Mouse (Mus musculus): ENCODE data around the gene Clic3. TPM values are rescaled to one million over a fixed set of nuclear protein-coding genes. Genes with fewer than 3 reads are reported as not detected.

The Clic3 gene
- polyA plus RNA-seq, 1 experiment from 2014 or later: 139 TPM

DNA sequence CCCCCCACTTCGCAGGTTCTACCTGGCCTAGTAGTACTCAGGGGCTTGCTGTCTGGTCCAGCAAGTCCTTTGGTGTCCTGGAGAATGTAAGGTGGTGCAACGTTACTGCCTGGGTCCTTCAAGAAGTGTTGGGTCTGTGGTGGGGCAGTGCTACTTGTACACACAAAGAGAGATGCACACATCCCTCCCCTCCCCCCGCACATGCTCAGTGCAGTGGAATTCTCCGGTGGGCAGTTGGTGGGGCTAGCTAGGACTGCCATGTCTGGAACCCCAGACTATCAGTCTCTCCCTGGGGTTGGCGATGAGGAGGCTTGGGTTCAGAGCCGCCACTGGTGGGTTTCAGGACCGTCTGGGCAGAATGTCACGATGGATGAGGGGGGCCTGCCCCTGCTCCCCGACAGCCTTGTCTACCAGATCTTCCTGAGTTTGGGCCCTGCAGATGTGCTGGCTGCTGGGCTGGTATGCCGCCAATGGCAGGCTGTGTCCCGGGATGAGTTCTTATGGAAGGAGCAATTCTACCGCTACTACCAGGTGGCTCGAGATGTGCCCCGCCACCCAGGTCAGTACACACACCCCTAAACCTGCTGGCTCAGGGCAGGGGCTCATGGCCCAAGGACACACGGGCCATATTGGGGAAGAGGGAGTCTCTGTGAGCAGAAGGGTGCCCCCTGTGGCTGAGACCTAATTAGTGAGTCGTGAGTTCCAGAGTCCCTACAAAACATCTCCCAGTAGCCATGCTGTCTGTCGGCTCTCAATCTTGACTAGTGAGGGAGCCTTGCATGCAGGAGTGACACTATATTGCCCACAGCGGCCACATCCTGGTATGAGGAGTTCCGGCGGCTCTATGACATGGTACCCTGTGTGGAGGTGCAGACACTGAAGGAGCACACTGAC is 45.2 kb downstream of the Clic3 start, which contains the start of gene C8g:
Gene C8g, minus strand, starts transcription at position 127 of the 894 bp plus-strand sequence.
- peak within 1 kb of the TSS; percentile 97 for H3K4me2 ChIP-seq (ENCODE audit: low read depth, low read length)
- H3K27ac ChIP-seq (ENCODE audit: low read length): peak within 1 kb of the TSS; percentile 28; the same call in 1 of the 2 replicates
- H3K4me1 ChIP-seq (replicated peaks; ENCODE audit: control insufficient read depth, insufficient read depth, low read length): peaks cover 14% of the 10 kb centered on the region
- no peak for ATAC-seq (ENCODE audit: low read depth)
- peak within 1 kb of the TSS; percentile 87 for H3K4me3 ChIP-seq (ENCODE audit: low read length)
- WGBS: 67% methylated on average over 20 of the region's 20 CpGs
- H3K9me3 ChIP-seq (ENCODE audit: control insufficient read depth, low read length): no peaks in the 10 kb centered on the region
- peaks cover 16% of the 10 kb centered on the region for H3K36me3 ChIP-seq (ENCODE audit: control insufficient read depth, insufficient read depth, low read length)
- peak within 1 kb of the TSS; percentile 92 for H3K9ac ChIP-seq (ENCODE audit: low read length)
- no peaks in the 10 kb centered on the region for H3K27me3 ChIP-seq (ENCODE audit: control insufficient read depth, insufficient read depth, low read depth, low read length)

DNA sequence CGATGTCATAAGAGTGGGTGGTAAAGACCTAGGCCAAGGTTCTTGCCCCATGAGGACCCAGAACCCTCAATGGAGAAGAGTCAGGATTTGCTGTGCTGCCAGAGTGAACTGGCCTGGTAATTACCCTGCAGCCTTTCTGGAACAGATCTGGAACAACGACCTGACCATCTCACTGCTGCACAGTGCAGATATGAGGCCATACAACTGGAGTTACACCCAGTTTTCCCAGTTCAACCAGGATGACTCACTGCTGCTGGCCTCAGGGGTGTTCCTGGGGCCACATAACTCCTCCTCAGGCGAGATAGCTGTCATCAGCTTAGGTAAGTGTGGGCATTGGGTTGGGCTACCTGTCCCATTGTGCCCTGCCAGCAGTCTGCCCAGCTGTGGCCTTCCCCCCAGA is 46.1 kb downstream of the Clic3 start:
- Histone ChIP-seq H3K27me3 (ENCODE audit: control insufficient read depth, insufficient read depth, low read depth, low read length) (no peaks in the 10 kb centered on the region), H3K4me3 (ENCODE audit: low read length) (no peak overlapping the region), H3K27ac (ENCODE audit: low read length) (no peak overlapping the region), H3K9me3 (ENCODE audit: control insufficient read depth, low read length) (no peaks in the 10 kb centered on the region), H3K4me1 (replicated peaks; ENCODE audit: control insufficient read depth, insufficient read depth, low read length) (peaks cover 14% of the 10 kb centered on the region), H3K9ac (ENCODE audit: low read length) (no peak overlapping the region), H3K4me2 (ENCODE audit: low read depth, low read length) (no peak overlapping the region), H3K36me3 (ENCODE audit: control insufficient read depth, insufficient read depth, low read length) (peaks cover 16% of the 10 kb centered on the region)
- 83% methylated on average over 3 of the region's 3 CpGs for WGBS
- no peak for ATAC-seq (ENCODE audit: low read depth)

DNA sequence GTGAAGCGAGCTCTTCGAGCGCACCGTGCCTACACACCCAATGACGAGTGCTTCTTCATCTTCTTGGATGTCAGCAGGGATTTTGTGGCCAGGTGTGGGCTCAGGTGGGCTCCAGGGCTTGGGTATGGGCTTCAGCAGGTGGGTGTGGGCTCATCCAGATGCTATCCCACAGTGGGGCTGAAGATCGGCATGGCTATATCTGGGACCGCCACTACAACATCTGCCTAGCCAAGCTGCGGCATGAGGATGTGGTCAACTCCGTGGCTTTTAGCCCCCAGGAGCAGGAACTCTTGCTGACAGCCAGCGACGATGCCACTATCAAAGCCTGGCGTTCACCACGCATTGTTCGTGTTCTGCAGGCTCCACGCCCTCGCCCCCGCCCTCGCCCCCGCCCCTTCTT is 47.9 kb downstream of the Clic3 start:
- H3K27ac ChIP-seq (ENCODE audit: low read length): no peak overlapping the region
- WGBS: 89% methylated on average over 19 of the region's 19 CpGs
- no peak overlapping the region for H3K4me3 ChIP-seq (ENCODE audit: low read length)
- H3K36me3 ChIP-seq (ENCODE audit: control insufficient read depth, insufficient read depth, low read length): peaks cover 16% of the 10 kb centered on the region
- no peak for ATAC-seq (ENCODE audit: low read depth)
- H3K4me2 ChIP-seq (ENCODE audit: low read depth, low read length): no peak overlapping the region
- no peak overlapping the region for H3K9ac ChIP-seq (ENCODE audit: low read length)
- no peaks in the 10 kb centered on the region for H3K9me3 ChIP-seq (ENCODE audit: control insufficient read depth, low read length)
- no peaks in the 10 kb centered on the region for H3K27me3 ChIP-seq (ENCODE audit: control insufficient read depth, insufficient read depth, low read depth, low read length)
- H3K4me1 ChIP-seq (replicated peaks; ENCODE audit: control insufficient read depth, insufficient read depth, low read length): peaks cover 11% of the 10 kb centered on the region

DNA sequence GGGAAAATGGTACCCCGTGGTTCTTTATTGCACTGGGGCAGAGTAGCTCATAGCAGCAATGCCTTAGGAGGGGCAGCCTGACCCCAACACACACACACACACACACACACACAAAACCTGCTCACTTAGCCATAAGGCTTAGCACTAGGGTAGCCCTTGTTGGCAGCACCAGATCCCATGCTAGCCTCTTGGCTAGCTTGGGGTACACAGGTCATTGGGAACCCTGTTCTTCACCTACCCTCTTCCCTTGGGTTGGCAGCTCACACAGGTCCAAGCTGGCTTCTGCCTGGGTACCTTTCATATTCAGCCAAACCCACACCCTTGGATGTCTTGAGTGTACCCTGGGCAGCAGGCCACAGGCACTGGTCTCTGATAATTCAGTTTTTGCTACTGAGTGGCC is 48.4 kb downstream of the Clic3 start:
- Histone ChIP-seq H3K27ac (ENCODE audit: low read length) (no peak overlapping the region), H3K27me3 (ENCODE audit: control insufficient read depth, insufficient read depth, low read depth, low read length) (no peaks in the 10 kb centered on the region), H3K36me3 (ENCODE audit: control insufficient read depth, insufficient read depth, low read length) (peaks cover 16% of the 10 kb centered on the region), H3K4me2 (ENCODE audit: low read depth, low read length) (no peak overlapping the region), H3K4me1 (replicated peaks; ENCODE audit: control insufficient read depth, insufficient read depth, low read length) (peaks cover 11% of the 10 kb centered on the region), H3K9me3 (ENCODE audit: control insufficient read depth, low read length) (no peaks in the 10 kb centered on the region), H3K9ac (ENCODE audit: low read length) (no peak overlapping the region), H3K4me3 (ENCODE audit: low read length) (no peak overlapping the region)
- no peak for ATAC-seq (ENCODE audit: low read depth)
- WGBS: 91% methylated on average over 1 of the region's 1 CpGs

DNA sequence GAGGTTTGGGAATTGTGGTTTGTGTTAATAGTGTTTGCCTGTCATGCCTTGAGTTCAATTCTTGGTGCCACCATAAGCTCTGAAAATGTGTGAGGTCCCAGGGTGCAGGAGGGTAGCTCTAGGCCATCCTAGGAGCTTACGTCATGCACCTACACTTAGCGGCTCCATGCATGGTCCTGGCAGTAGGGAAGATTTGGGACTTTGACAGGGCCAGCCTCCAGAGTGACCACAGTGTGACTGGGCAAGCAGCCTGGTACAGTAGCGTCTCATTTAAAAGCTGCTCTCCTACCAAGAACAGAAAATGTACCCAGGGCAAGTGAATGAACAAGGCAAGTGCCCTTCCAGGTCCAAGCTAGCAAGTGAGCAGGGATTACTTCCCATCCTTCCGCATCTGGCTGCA is 49.2 kb downstream of the Clic3 start:
- 90% methylated on average over 4 of the region's 4 CpGs for WGBS
- Histone ChIP-seq H3K27me3 (ENCODE audit: control insufficient read depth, insufficient read depth, low read depth, low read length) (no peaks in the 10 kb centered on the region), H3K4me3 (ENCODE audit: low read length) (no peak overlapping the region), H3K27ac (ENCODE audit: low read length) (no peak overlapping the region), H3K4me1 (replicated peaks; ENCODE audit: control insufficient read depth, insufficient read depth, low read length) (peaks cover 8% of the 10 kb centered on the region), H3K9me3 (ENCODE audit: control insufficient read depth, low read length) (no peaks in the 10 kb centered on the region), H3K4me2 (ENCODE audit: low read depth, low read length) (no peak overlapping the region), H3K36me3 (ENCODE audit: control insufficient read depth, insufficient read depth, low read length) (peaks cover 16% of the 10 kb centered on the region), H3K9ac (ENCODE audit: low read length) (no peak overlapping the region)
- no peak for ATAC-seq (ENCODE audit: low read depth)

DNA sequence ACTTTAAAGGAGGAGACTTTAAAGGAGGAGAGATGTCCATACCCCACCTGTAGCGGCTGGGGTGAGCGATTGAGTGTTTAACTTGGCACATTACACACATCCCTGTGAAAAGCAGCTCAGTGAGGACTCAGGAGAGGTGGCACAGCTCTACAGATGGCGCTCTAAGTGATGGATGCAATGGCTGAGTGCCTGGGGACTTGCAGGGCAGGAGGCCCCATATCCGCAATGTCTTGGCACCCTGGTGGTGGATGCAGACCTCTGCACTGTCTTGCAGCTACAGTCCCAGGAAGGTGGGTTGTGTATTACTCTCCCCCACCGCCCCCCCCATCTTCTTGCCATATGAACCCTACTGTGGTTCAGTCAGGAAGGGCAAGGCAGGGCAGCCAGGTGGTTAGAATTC is 50.3 kb downstream of the Clic3 start:
- WGBS: 23% methylated on average over 5 of the region's 5 CpGs
- Histone ChIP-seq H3K36me3 (ENCODE audit: control insufficient read depth, insufficient read depth, low read length) (peaks cover 16% of the 10 kb centered on the region), H3K9ac (ENCODE audit: low read length) (no peak overlapping the region), H3K4me3 (ENCODE audit: low read length) (no peak overlapping the region), H3K27ac (ENCODE audit: low read length) (no peak overlapping the region), H3K27me3 (ENCODE audit: control insufficient read depth, insufficient read depth, low read depth, low read length) (no peaks in the 10 kb centered on the region), H3K4me2 (ENCODE audit: low read depth, low read length) (no peak overlapping the region), H3K4me1 (replicated peaks; ENCODE audit: control insufficient read depth, insufficient read depth, low read length) (peaks cover under 1% of the 10 kb centered on the region; the same call in 1 of the 2 replicates), H3K9me3 (ENCODE audit: control insufficient read depth, low read length) (no peaks in the 10 kb centered on the region)
- peak; percentile 59; the same call in 1 of the 2 replicates for ATAC-seq (ENCODE audit: low read depth)

Small RNA genes within 50 kb of the gene (microRNA-seq; reads per million reads assigned to microRNA genes)
- gene Mir3087: not detected

Other genes with a start within 250 kb of the Clic3 start
- gene Nelfb, start 245.3 kb upstream of the Clic3 start, polyA plus RNA-seq (2015; fragmentation: Nextera tagmentation; extraction: Ambion mirVana): 112 and 113 TPM in 2 replicates
- 0.15 TPM in 1 of 2 replicates, not detected in the other for gene Stpg3, start 242.2 kb upstream of the Clic3 start, polyA plus RNA-seq (2015; fragmentation: Nextera tagmentation; extraction: Ambion mirVana)
- gene Fam166a, start 238.1 kb upstream of the Clic3 start, polyA plus RNA-seq (2015; fragmentation: Nextera tagmentation; extraction: Ambion mirVana): 0.68 TPM in 1 of 2 replicates, not detected in the other
- gene Tubb4b, start 232.1 kb upstream of the Clic3 start, polyA plus RNA-seq (2015; fragmentation: Nextera tagmentation; extraction: Ambion mirVana): 677 and 731 TPM in 2 replicates
- gene Slc34a3, start 222.5 kb upstream of the Clic3 start, polyA plus RNA-seq (2015; fragmentation: Nextera tagmentation; extraction: Ambion mirVana): not detected in 2 replicates
- gene Rnf224, start 220.1 kb upstream of the Clic3 start, polyA plus RNA-seq (2015; fragmentation: Nextera tagmentation; extraction: Ambion mirVana): not detected in 2 replicates
- 8.3 and 9.1 TPM in 2 replicates for gene Rnf208, start 214.6 kb upstream of the Clic3 start, polyA plus RNA-seq (2015; fragmentation: Nextera tagmentation; extraction: Ambion mirVana)
- 0.67 TPM in 1 of 2 replicates, not detected in the other for gene Cysrt1, start 214.4 kb upstream of the Clic3 start, polyA plus RNA-seq (2015; fragmentation: Nextera tagmentation; extraction: Ambion mirVana)
- gene AL732309.1, start 210.0 kb upstream of the Clic3 start, polyA plus RNA-seq (2015; fragmentation: Nextera tagmentation; extraction: Ambion mirVana): 4.5 and 5.9 TPM in 2 replicates
- gene Tmem203, start 201.4 kb upstream of the Clic3 start, polyA plus RNA-seq (2015; fragmentation: Nextera tagmentation; extraction: Ambion mirVana): 20.3 and 22.0 TPM in 2 replicates
- 6.4 and 6.5 TPM in 2 replicates for gene Tprn, start 194.2 kb upstream of the Clic3 start, polyA plus RNA-seq (2015; fragmentation: Nextera tagmentation; extraction: Ambion mirVana)
- gene Ssna1, start 184.4 kb upstream of the Clic3 start, polyA plus RNA-seq (2015; fragmentation: Nextera tagmentation; extraction: Ambion mirVana): 219 and 232 TPM in 2 replicates
- 136 and 137 TPM in 2 replicates for gene Anapc2, start 184.4 kb upstream of the Clic3 start, polyA plus RNA-seq (2015; fragmentation: Nextera tagmentation; extraction: Ambion mirVana)
- gene Tmem210, start 168.7 kb upstream of the Clic3 start, polyA plus RNA-seq (2015; fragmentation: Nextera tagmentation; extraction: Ambion mirVana): not detected in 2 replicates
- 6.7 and 9.4 TPM in 2 replicates for gene Lrrc26, start 166.9 kb upstream of the Clic3 start, polyA plus RNA-seq (2015; fragmentation: Nextera tagmentation; extraction: Ambion mirVana)
- gene Grin1, start 137.7 kb upstream of the Clic3 start, polyA plus RNA-seq (2015; fragmentation: Nextera tagmentation; extraction: Ambion mirVana): 0.44 and 0.84 TPM in 2 replicates
- gene Man1b1, start 124.5 kb upstream of the Clic3 start, polyA plus RNA-seq (2015; fragmentation: Nextera tagmentation; extraction: Ambion mirVana): 47.8 and 57.4 TPM in 2 replicates
- 15.9 and 18.9 TPM in 2 replicates for gene Dpp7, start 100.5 kb upstream of the Clic3 start, polyA plus RNA-seq (2015; fragmentation: Nextera tagmentation; extraction: Ambion mirVana)
- gene Uap1l1, start 91.2 kb upstream of the Clic3 start, polyA plus RNA-seq (2015; fragmentation: Nextera tagmentation; extraction: Ambion mirVana): 18.8 and 20.2 TPM in 2 replicates
- 39.0 and 39.3 TPM in 2 replicates for gene Sapcd2, start 84.5 kb upstream of the Clic3 start, polyA plus RNA-seq (2015; fragmentation: Nextera tagmentation; extraction: Ambion mirVana)
- gene Entpd2, start 61.0 kb upstream of the Clic3 start, polyA plus RNA-seq (2015; fragmentation: Nextera tagmentation; extraction: Ambion mirVana): 3.6 and 4.8 TPM in 2 replicates
- 31.6 and 36.5 TPM in 2 replicates for gene Npdc1, start 57.5 kb upstream of the Clic3 start, polyA plus RNA-seq (2015; fragmentation: Nextera tagmentation; extraction: Ambion mirVana)
- 0.10 and 0.15 TPM in 2 replicates for gene Fut7, start 33.6 kb upstream of the Clic3 start, polyA plus RNA-seq (2015; fragmentation: Nextera tagmentation; extraction: Ambion mirVana)
- 4.9 and 5.4 TPM in 2 replicates for gene Abca2, start 28.1 kb upstream of the Clic3 start, polyA plus RNA-seq (2015; fragmentation: Nextera tagmentation; extraction: Ambion mirVana)
- gene Paxx, start 4.3 kb downstream of the Clic3 start, polyA plus RNA-seq (2015; fragmentation: Nextera tagmentation; extraction: Ambion mirVana): 37.9 and 44.8 TPM in 2 replicates
- gene Ptgds, start 13.2 kb downstream of the Clic3 start, polyA plus RNA-seq (2015; fragmentation: Nextera tagmentation; extraction: Ambion mirVana): 10.7 and 16.5 TPM in 2 replicates
- not detected in 2 replicates for gene Lcn12, start 37.1 kb downstream of the Clic3 start, polyA plus RNA-seq (2015; fragmentation: Nextera tagmentation; extraction: Ambion mirVana)
- gene Fbxw5, start 43.9 kb downstream of the Clic3 start, polyA plus RNA-seq (2015; fragmentation: Nextera tagmentation; extraction: Ambion mirVana): 80.8 and 81.1 TPM in 2 replicates
- 6.5 and 7.3 TPM in 2 replicates for gene C8g, start 44.9 kb downstream of the Clic3 start, polyA plus RNA-seq (2015; fragmentation: Nextera tagmentation; extraction: Ambion mirVana)
- 38.2 and 39.1 TPM in 2 replicates for gene Traf2, start 90.1 kb downstream of the Clic3 start, polyA plus RNA-seq (2015; fragmentation: Nextera tagmentation; extraction: Ambion mirVana)
- 319 and 355 TPM in 2 replicates for gene Edf1, start 101.0 kb downstream of the Clic3 start, polyA plus RNA-seq (2015; fragmentation: Nextera tagmentation; extraction: Ambion mirVana)
- 3.1 and 8.2 TPM in 2 replicates for gene Mamdc4, start 118.0 kb downstream of the Clic3 start, polyA plus RNA-seq (2015; fragmentation: Nextera tagmentation; extraction: Ambion mirVana)
- gene Phpt1, start 118.4 kb downstream of the Clic3 start, polyA plus RNA-seq (2015; fragmentation: Nextera tagmentation; extraction: Ambion mirVana): 164 and 167 TPM in 2 replicates
- 0.21 TPM in 1 of 2 replicates, not detected in the other for gene Ajm1, start 124.9 kb downstream of the Clic3 start, polyA plus RNA-seq (2015; fragmentation: Nextera tagmentation; extraction: Ambion mirVana)
- gene Rabl6, start 151.7 kb downstream of the Clic3 start, polyA plus RNA-seq (2015; fragmentation: Nextera tagmentation; extraction: Ambion mirVana): 60.7 and 61.8 TPM in 2 replicates
- 0.14 and 0.15 TPM in 2 replicates for gene Ccdc183, start 160.8 kb downstream of the Clic3 start, polyA plus RNA-seq (2015; fragmentation: Nextera tagmentation; extraction: Ambion mirVana)
- gene Tmem141, start 165.2 kb downstream of the Clic3 start, polyA plus RNA-seq (2015; fragmentation: Nextera tagmentation; extraction: Ambion mirVana): 30.5 and 35.6 TPM in 2 replicates
- gene Fcna, start 171.2 kb downstream of the Clic3 start, polyA plus RNA-seq (2015; fragmentation: Nextera tagmentation; extraction: Ambion mirVana): 3.5 and 10.6 TPM in 2 replicates
- gene Lcn8, start 196.3 kb downstream of the Clic3 start, polyA plus RNA-seq (2015; fragmentation: Nextera tagmentation; extraction: Ambion mirVana): 0.33 TPM in 1 of 2 replicates, not detected in the other
- gene Lcn5, start 201.1 kb downstream of the Clic3 start, polyA plus RNA-seq (2015; fragmentation: Nextera tagmentation; extraction: Ambion mirVana): not detected in 2 replicates
- gene Lcn6, start 219.9 kb downstream of the Clic3 start, polyA plus RNA-seq (2015; fragmentation: Nextera tagmentation; extraction: Ambion mirVana): not detected in 2 replicates
- gene Lcn10, start 225.9 kb downstream of the Clic3 start, polyA plus RNA-seq (2015; fragmentation: Nextera tagmentation; extraction: Ambion mirVana): not detected in 2 replicates
- not detected in 2 replicates for gene Obp2a, start 243.2 kb downstream of the Clic3 start, polyA plus RNA-seq (2015; fragmentation: Nextera tagmentation; extraction: Ambion mirVana)
- gene Bmyc, start 249.9 kb downstream of the Clic3 start, polyA plus RNA-seq (2015; fragmentation: Nextera tagmentation; extraction: Ambion mirVana): 60.2 and 63.4 TPM in 2 replicates